Mouse (Mus musculus) kidney, postnatal 36 days (tissue): ENCODE data around the gene Rai1.

ENCODE experiments used
- DNase-seq, 2 experiments: peaks; one replicate each; pipeline ENCODE4 v3.0.0; 2021 to 2022; ENCODE audit warnings: mixed read lengths in 2 of 2

The Rai1 gene

GRCm38 (mm10) chr11:60099555-60100186 is 5.1 kb upstream of the Rai1 start:
- no peak for DNase-seq

GRCm38 (mm10) chr11:60100827-60101555 is 3.8 kb upstream of the Rai1 start:
- DNase-seq: no peak

- DNase-seq: no peak
Observed at GRCm38 (mm10) chr11:60101986-60102385, 2.8 kb upstream of the Rai1 start.

- peak; percentile 51 to 74 for DNase-seq
Observed at GRCm38 (mm10) chr11:60102664-60103063, 2.1 kb upstream of the Rai1 start.

GRCm38 (mm10) chr11:60103567-60103966 is 1.2 kb upstream of the Rai1 start:
- DNase-seq: no peak

- peak; percentile 51 to 75 for DNase-seq
Observed at GRCm38 (mm10) chr11:60105593-60106542, 1.1 kb downstream of the Rai1 start.

GRCm38 (mm10) chr11:60106543-60107110 is 1.8 kb downstream of the Rai1 start:
- DNase-seq: peak; percentile 35 to 45

- no peak for DNase-seq
Observed at GRCm38 (mm10) chr11:60107449-60107848, 2.6 kb downstream of the Rai1 start.

GRCm38 (mm10) chr11:60108631-60109172 is 3.9 kb downstream of the Rai1 start:
- peak; percentile 54 to 62 for DNase-seq

GRCm38 (mm10) chr11:60110386-60110785 is 5.6 kb downstream of the Rai1 start:
- peak; percentile 67 to 76 for DNase-seq

GRCm38 (mm10) chr11:60111576-60111975 is 6.8 kb downstream of the Rai1 start:
- no peak for DNase-seq

- DNase-seq: no peak
Observed at GRCm38 (mm10) chr11:60113624-60114023, 8.8 kb downstream of the Rai1 start.

- peak in 1 of 2 experiments; percentile 55 for DNase-seq
Observed at GRCm38 (mm10) chr11:60114296-60115023, 9.6 kb downstream of the Rai1 start.

- peak; percentile 97 for DNase-seq
Observed at GRCm38 (mm10) chr11:60115024-60115538, 10.3 kb downstream of the Rai1 start.

- no peak for DNase-seq
Observed at GRCm38 (mm10) chr11:60115638-60116276, 10.9 kb downstream of the Rai1 start.

- DNase-seq: no peak
Observed at GRCm38 (mm10) chr11:60120586-60121262, 15.9 kb downstream of the Rai1 start.

GRCm38 (mm10) chr11:60122611-60123010 is 17.8 kb downstream of the Rai1 start:
- DNase-seq: peak in 1 of 2 experiments; percentile 60

- no peak for DNase-seq
Observed at GRCm38 (mm10) chr11:60127048-60127447, 22.2 kb downstream of the Rai1 start.

- DNase-seq: no peak
Observed at GRCm38 (mm10) chr11:60127863-60128512, 23.2 kb downstream of the Rai1 start.

GRCm38 (mm10) chr11:60130516-60130915 is 25.7 kb downstream of the Rai1 start:
- DNase-seq: no peak
